Mouse (Mus musculus) kidney, adult 2 months (tissue): Measurements from ENCODE around the gene Sparcl1.

Experiments
- CTCF ChIP-seq: fragments of 200-500 bp; conservative IDR thresholded peaks from 2 replicates; pipeline ENCODE4 v1.5.1; 2011; ENCODE audit warnings: low read depth, mild to moderate bottlenecking, control low read depth, low read length, moderate library complexity, mixed read lengths; ENCODE audit not compliant: insufficient read depth, insufficient read length
- POLR2A ChIP-seq: fragments of 200-500 bp; IDR thresholded peaks from one replicate; pipeline ENCODE4 v1.6.1; 2011; ENCODE audit warnings: low read depth, low read length, control low read depth

DNA sequence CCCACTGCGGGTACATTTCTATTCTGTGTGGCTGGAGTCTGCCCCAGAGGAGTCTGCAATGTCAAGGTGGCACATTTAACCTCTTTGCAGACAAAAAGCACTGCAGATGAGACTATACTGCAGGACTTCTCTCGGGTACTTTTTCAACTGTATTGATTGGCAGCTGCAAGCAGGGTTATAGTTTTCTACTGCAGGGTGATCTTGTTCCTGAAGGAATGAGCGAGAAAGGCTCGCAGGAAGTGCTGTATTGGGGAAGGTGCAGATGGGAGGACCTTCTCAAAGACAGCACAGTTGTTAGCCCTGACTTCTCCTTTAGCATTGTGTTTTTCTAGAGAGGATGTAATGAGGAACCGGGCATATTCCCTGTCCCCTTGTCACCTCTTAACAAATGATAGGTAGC is 1.0 kb downstream of the Sparcl1 start:
- no peak for TF ChIP-seq CTCF
- no peak for TF ChIP-seq POLR2A
